ENCODE assay signal across 10 mouse cellular contexts in the genomic region with DNA sequence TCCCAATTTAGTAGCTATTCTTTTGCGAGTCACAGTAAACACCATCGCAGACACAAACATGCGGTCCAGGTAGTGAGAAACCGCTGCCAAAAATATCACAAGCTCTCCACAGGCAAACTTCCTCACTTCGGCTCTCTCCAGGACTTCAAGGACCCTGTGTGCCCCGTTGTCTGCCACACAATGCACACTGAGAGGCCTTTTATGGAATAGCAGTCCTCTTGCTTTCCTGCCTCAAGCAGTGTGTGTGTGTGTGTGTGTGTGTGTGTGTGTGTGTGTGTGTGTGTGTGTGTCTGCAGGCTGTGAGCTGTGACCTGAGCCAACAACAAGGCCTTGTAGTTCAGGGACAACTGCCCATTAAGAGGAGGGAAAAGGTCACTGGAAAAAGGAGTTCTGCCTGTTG. TPM values are rescaled to one million over a fixed set of nuclear protein-coding genes. Genes with fewer than 3 reads are reported as not detected.
A peak's percentile ranks its signal among the peaks of the same experiment; 100 is the strongest.
DNase-seq lines count a peak whose midpoint lies in the region; ATAC-seq lines count a peak whose summit lies in the region.
"Had no signal": no experiment of that assay in that cellular context is flagged by ENCODE, and none has a peak within 500 bp of the region (broad histone marks: within the 10 kb centered on the region; RNA-seq: fewer than 3 reads in every experiment).

No protein-coding gene starts in this region.

- H3K4me3 ChIP-seq in forebrain, embryonic 10.5 days: no peak overlapping the region
- H3K4me3 ChIP-seq in forebrain, embryonic 12.5 days (replicated peaks): no peak overlapping the region
- no peak overlapping the region for H3K4me3 ChIP-seq in limb, embryonic 11.5 days (ENCODE audit: low read depth, low read length)
- H3K4me3 ChIP-seq: hindbrain, embryonic 15.5 days had no signal

- H3K27me3 ChIP-seq in forebrain, embryonic 10.5 days (ENCODE audit: poor library complexity, severe bottlenecking): no peaks in the 10 kb centered on the region
- H3K27me3 ChIP-seq in forebrain, embryonic 12.5 days: no peaks in the 10 kb centered on the region
- no peaks in the 10 kb centered on the region for H3K27me3 ChIP-seq in limb, embryonic 11.5 days (ENCODE audit: control insufficient read depth, insufficient read depth, low read length)
- H3K27me3 ChIP-seq: hindbrain, embryonic 15.5 days had no signal

- DNase-seq in forebrain, embryonic 10.5 days (ENCODE audit: extremely low spot score, low spot score): peak; percentile 26
- peak; percentile 40 for DNase-seq in thymus, postnatal 14 days
- DNase-seq in thymus, postnatal 4 days: no peak
- DNase-seq in limb, embryonic 11.5 days (ENCODE audit: low spot score): no peak
- no peak for DNase-seq in layer of hippocampus, adult 9-10 months (ENCODE audit: low spot score)
- no peak for DNase-seq in spleen, adult 12 weeks (ENCODE audit: low spot score)
- DNase-seq in retina, embryonic 14.5 days (ENCODE audit: low spot score): no peak
- DNase-seq: right cerebral cortex, postnatal 4 days had no signal

- 0 out of 2 replicates have a peak overlapping the region, but pooled peaks have one; percentile 40 for H3K27ac ChIP-seq in forebrain, embryonic 10.5 days
- no peak overlapping the region for H3K27ac ChIP-seq in forebrain, embryonic 12.5 days
- H3K27ac ChIP-seq in limb, embryonic 11.5 days (replicated peaks; ENCODE audit: low read depth, low read length): peak overlapping the region; percentile 38; the same call in 1 of the 2 replicates
- H3K27ac ChIP-seq: hindbrain, embryonic 15.5 days had no signal

- ATAC-seq in forebrain, embryonic 12.5 days (ENCODE audit: low FRiP score): no peak
- ATAC-seq in limb, embryonic 11.5 days (ENCODE audit: insufficient number of reproducible peaks, low FRiP score, low TSS enrichment, low read depth): no peak

- 60% methylated on average over 6 of the region's 6 CpGs for WGBS in forebrain, embryonic 10.5 days
- 59% methylated on average over 6 of the region's 6 CpGs for WGBS in forebrain, embryonic 12.5 days
- 69% methylated on average over 6 of the region's 6 CpGs for WGBS in limb, embryonic 11.5 days

- no peak overlapping the region for H3K4me2 ChIP-seq in forebrain, embryonic 12.5 days
- no peak overlapping the region for H3K4me2 ChIP-seq in limb, embryonic 11.5 days (ENCODE audit: low read depth, severe bottlenecking)
- H3K4me2 ChIP-seq: hindbrain, embryonic 15.5 days had no signal

- no peak overlapping the region for H3K9ac ChIP-seq in forebrain, embryonic 12.5 days
- H3K9ac ChIP-seq in limb, embryonic 11.5 days (ENCODE audit: low read length): no peak overlapping the region
- H3K9ac ChIP-seq: hindbrain, embryonic 15.5 days had no signal

- peaks cover 25% of the 10 kb centered on the region for H3K4me1 ChIP-seq in forebrain, embryonic 10.5 days
- H3K4me1 ChIP-seq in forebrain, embryonic 12.5 days: peaks cover 5% of the 10 kb centered on the region; the same call in 1 of the 2 replicates
- H3K4me1 ChIP-seq in limb, embryonic 11.5 days (ENCODE audit: control insufficient read depth, insufficient read depth, low read length): no peaks in the 10 kb centered on the region
- H3K4me1 ChIP-seq: hindbrain, embryonic 15.5 days had no signal

- no peaks in the 10 kb centered on the region for H3K36me3 ChIP-seq in forebrain, embryonic 10.5 days (replicated peaks)
- no peaks in the 10 kb centered on the region for H3K36me3 ChIP-seq in forebrain, embryonic 12.5 days (replicated peaks)
- no peaks in the 10 kb centered on the region for H3K36me3 ChIP-seq in limb, embryonic 11.5 days (ENCODE audit: control insufficient read depth, insufficient read depth, low read length)
- H3K36me3 ChIP-seq: hindbrain, embryonic 15.5 days had no signal

- H3K9me3 ChIP-seq in forebrain, embryonic 10.5 days: no peaks in the 10 kb centered on the region
- no peaks in the 10 kb centered on the region for H3K9me3 ChIP-seq in forebrain, embryonic 12.5 days
- H3K9me3 ChIP-seq in limb, embryonic 11.5 days (ENCODE audit: control insufficient read depth, low read length): no peaks in the 10 kb centered on the region
- H3K9me3 ChIP-seq: hindbrain, embryonic 15.5 days had no signal

RNA-seq across cellular contexts. Expression of a gene that starts 41.6 kb away (rescaled TPM):
- polyA plus RNA-seq in forebrain, embryonic 10.5 days (2016; fragmentation: Nextera tagmentation; extraction: Ambion mirVana): 66.3 and 68.8 TPM in 2 replicates
- polyA plus RNA-seq in forebrain, embryonic 12.5 days (2016; fragmentation: Nextera tagmentation; extraction: Ambion mirVana): 65.6 and 82.4 TPM in 2 replicates
- polyA plus RNA-seq in limb, embryonic 11.5 days (2014; fragmentation: Nextera tagmentation; extraction: Ambion mirVana): 48.4 and 52.2 TPM in 2 replicates

Comparison
In these comparisons a context has a peak if more than half of its experiments do, and no peak if none do; other contexts are left out.
1. DNase-seq: peak in forebrain, embryonic 10.5 days (single experiment) and thymus, postnatal 14 days (single experiment); none in thymus, postnatal 4 days (single experiment), limb, embryonic 11.5 days (single experiment), layer of hippocampus, adult 9-10 months (single experiment), spleen, adult 12 weeks (single experiment) and retina, embryonic 14.5 days (single experiment).